Mouse (Mus musculus) megakaryocyte-erythroid progenitor cell, adult 5-6 weeks (primary cell): ENCODE data around the gene Eefsec. TPM values are rescaled to one million over a fixed set of nuclear protein-coding genes. Genes with fewer than 3 reads are reported as not detected.

ENCODE experiments used
- ATAC-seq: replicated peaks from 2 replicates; pipeline ENCODE4 v1.8.0; 2016; ENCODE audit warnings: mild to moderate bottlenecking, inconsistent platforms; ENCODE audit not compliant: severe bottlenecking, poor library complexity, low FRiP score, low TSS enrichment
- total RNA-seq, 2 experiments: library from RNA; stranded (forward) in 1 of 2; stranded (reverse) in 1 of 2; fragments of 200-1000, 215-1000 nt in 1 of 2; fragments of >200 nt in 1 of 2; fragmentation: Nextera tagmentation in 1 of 2; gene quantifications; 2 replicates each; pipeline ENCODE4 v1.2.3; 2014 to 2017

Gene Eefsec
- 31.6 and 38.6 TPM in 2 replicates for total RNA-seq (2014; fragmentation: Nextera tagmentation)
- 14.2 and 23.2 TPM in 2 replicates for total RNA-seq (2017)

GRCm38 (mm10) chr6:88446063-88447002 is at the start of gene Eefsec:
Gene Eefsec (minus strand): TSS chr6:88446539.
- peak; percentile 86 for ATAC-seq

GRCm38 (mm10) chr6:88493712-88494111 is 47.4 kb upstream of the Eefsec start:
- no peak for ATAC-seq

- ATAC-seq, result no peak
Measured at GRCm38 (mm10) chr6:88490629-88491354, 44.5 kb upstream of the Eefsec start.

GRCm38 (mm10) chr6:88489834-88490233 is 43.5 kb upstream of the Eefsec start:
- no peak for ATAC-seq

- ATAC-seq, result no peak
Measured at GRCm38 (mm10) chr6:88489026-88489425, 42.7 kb upstream of the Eefsec start.

- ATAC-seq, result peak; percentile 52; the same call in 1 of the 2 replicates
Measured at GRCm38 (mm10) chr6:88486893-88487292, 40.6 kb upstream of the Eefsec start.

GRCm38 (mm10) chr6:88485378-88485777 is 39.0 kb upstream of the Eefsec start:
- no peak for ATAC-seq

GRCm38 (mm10) chr6:88483913-88484312 is 37.6 kb upstream of the Eefsec start:
- no peak for ATAC-seq

- no peak for ATAC-seq
Measured at GRCm38 (mm10) chr6:88483111-88483510, 36.8 kb upstream of the Eefsec start.

GRCm38 (mm10) chr6:88480421-88480820 is 34.1 kb upstream of the Eefsec start:
- ATAC-seq, result no peak

- ATAC-seq, result no peak
Measured at GRCm38 (mm10) chr6:88469878-88470277, 23.5 kb upstream of the Eefsec start.

GRCm38 (mm10) chr6:88465181-88465920 is 19.0 kb upstream of the Eefsec start, which contains the start of gene Ruvbl1:
Gene Ruvbl1 (plus strand): TSS chr6:88465409.
- peak; percentile 98 for ATAC-seq

GRCm38 (mm10) chr6:88454545-88454944 is 8.2 kb upstream of the Eefsec start:
- no peak for ATAC-seq

GRCm38 (mm10) chr6:88447454-88447853 is 1.1 kb upstream of the Eefsec start:
- ATAC-seq, result no peak

- ATAC-seq, result no peak
Measured at GRCm38 (mm10) chr6:88445661-88446060, 678 bp downstream of the Eefsec start.

- no peak for ATAC-seq
Measured at GRCm38 (mm10) chr6:88444076-88444750, 2.1 kb downstream of the Eefsec start.

GRCm38 (mm10) chr6:88443446-88443845 is 2.9 kb downstream of the Eefsec start:
- ATAC-seq, result peak; percentile 50

GRCm38 (mm10) chr6:88442551-88442950 is 3.8 kb downstream of the Eefsec start:
- ATAC-seq, result no peak

GRCm38 (mm10) chr6:88439056-88439455 is 7.3 kb downstream of the Eefsec start:
- no peak for ATAC-seq
